Mouse (Mus musculus): Measurements from ENCODE around the gene Sox5. TPM values are rescaled to one million over a fixed set of nuclear protein-coding genes. Genes with fewer than 3 reads are reported as not detected.

Sox5 gene
- polyA plus RNA-seq, 1 experiment from 2014 or later = 54.7 TPM

DNA sequence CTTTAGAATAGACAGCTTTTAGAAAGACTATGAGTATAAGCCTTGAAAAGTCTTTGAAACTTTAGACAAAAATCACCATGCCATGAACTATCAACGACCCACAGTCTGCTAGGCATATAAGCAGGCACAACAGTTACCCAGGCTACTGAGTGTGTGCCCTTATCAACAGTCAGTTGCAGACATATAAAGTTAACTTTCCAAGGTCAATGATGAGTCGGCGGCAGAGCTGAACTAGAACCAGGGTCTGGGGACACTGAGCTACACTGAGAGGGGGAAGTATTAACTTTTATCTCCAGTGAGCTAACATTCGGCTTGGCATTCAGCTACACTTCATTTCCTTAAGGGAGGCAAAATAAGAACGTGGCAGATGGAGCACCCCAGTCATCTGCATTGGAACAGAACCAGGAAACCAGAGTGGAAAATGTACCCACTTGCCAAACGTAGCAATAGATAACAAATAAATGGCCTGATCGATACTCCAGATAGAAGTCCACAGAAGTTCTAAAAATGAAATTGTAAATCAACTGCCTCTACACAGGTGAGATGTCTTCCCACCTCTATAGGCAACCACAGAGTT lies 154.2 kb downstream of the Sox5 start:
- 93% methylated on average over 7 of the region's 7 CpGs for WGBS
- H3K36me3 ChIP-seq (ENCODE audit: control insufficient read depth, insufficient read depth, low read length) = no peaks in the 10 kb centered on the region
- no peak overlapping the region for H3K9ac ChIP-seq (ENCODE audit: low read length)
- no peaks in the 10 kb centered on the region for H3K9me3 ChIP-seq (ENCODE audit: control insufficient read depth, low read length)
- H3K4me2 ChIP-seq (ENCODE audit: low read depth, severe bottlenecking) = no peak overlapping the region
- no peak overlapping the region for H3K27ac ChIP-seq (replicated peaks; ENCODE audit: low read depth, low read length)
- no peak for DNase-seq (ENCODE audit: low spot score)
- H3K27me3 ChIP-seq (ENCODE audit: control insufficient read depth, insufficient read depth, low read length) = no peaks in the 10 kb centered on the region
- no peak overlapping the region for H3K4me3 ChIP-seq (ENCODE audit: low read depth, low read length)
- no peak for ATAC-seq (ENCODE audit: insufficient number of reproducible peaks, low FRiP score, low TSS enrichment, low read depth)
- H3K4me1 ChIP-seq (ENCODE audit: control insufficient read depth, insufficient read depth, low read length) = no peaks in the 10 kb centered on the region

DNA sequence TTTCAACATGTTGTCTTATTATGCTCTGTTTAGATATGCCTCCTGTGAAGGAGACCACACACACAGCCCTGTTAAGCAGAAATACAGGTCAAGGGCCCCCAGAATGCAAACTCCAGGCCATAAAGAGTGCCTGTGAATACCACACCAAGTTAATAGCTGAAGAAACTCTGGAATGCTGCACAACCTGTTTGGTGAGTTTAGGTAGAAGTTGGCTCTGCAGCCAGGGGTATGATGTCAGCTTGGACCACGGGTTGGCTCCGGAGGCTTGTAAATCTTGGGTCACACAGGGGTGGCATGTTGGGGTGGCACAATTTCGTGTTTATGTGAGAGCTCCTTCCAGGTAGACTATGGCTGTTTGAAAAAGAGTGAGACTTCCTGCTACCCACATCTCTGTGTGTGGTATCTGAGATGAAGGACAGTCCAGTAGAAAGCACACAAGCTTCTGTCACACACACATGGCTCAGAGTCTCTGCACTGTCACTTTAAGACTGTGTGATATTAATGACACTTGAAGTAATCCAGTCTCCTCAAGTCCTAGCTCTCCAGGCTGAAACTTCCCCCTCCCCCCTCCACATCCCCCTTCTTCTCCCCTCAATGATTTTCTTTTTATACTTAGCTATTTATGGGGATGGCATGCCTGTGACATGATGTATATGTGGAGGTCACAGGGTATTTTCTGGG lies 160.5 kb downstream of the Sox5 start:
- H3K27ac ChIP-seq (replicated peaks; ENCODE audit: low read depth, low read length) = no peak overlapping the region
- 32% methylated on average over 3 of the region's 3 CpGs for WGBS
- ATAC-seq (ENCODE audit: insufficient number of reproducible peaks, low FRiP score, low TSS enrichment, low read depth) = no peak
- H3K4me3 ChIP-seq (ENCODE audit: low read depth, low read length) = no peak overlapping the region
- peak; percentile 47 for DNase-seq (ENCODE audit: low spot score)
- no peak overlapping the region for H3K4me2 ChIP-seq (ENCODE audit: low read depth, severe bottlenecking)
- no peaks in the 10 kb centered on the region for H3K36me3 ChIP-seq (ENCODE audit: control insufficient read depth, insufficient read depth, low read length)
- H3K9me3 ChIP-seq (ENCODE audit: control insufficient read depth, low read length) = no peaks in the 10 kb centered on the region
- H3K4me1 ChIP-seq (ENCODE audit: control insufficient read depth, insufficient read depth, low read length) = no peaks in the 10 kb centered on the region
- no peaks in the 10 kb centered on the region for H3K27me3 ChIP-seq (ENCODE audit: control insufficient read depth, insufficient read depth, low read length)
- no peak overlapping the region for H3K9ac ChIP-seq (ENCODE audit: low read length)

DNA sequence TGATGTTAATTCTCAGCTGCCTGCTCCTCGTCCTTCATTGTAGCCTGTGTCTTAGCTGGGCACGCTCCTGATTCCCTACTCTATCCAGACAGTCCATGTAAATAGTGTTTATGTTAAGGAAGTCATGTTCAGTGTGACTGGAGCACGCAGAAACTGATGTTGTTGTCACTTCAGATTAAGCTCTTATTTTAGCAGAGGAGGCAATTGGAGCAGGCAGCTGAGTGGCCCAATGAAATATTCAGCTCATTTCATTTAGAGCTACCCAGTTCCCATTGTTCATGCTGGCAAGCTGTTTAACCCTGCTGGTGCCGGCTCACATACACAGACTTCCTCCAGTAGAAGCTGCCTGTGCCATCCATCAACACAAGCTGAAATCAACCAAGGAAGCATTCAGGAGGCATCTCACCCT lies 170.4 kb downstream of the Sox5 start:
- no peaks in the 10 kb centered on the region for H3K9me3 ChIP-seq (ENCODE audit: control insufficient read depth, low read length)
- H3K4me2 ChIP-seq (ENCODE audit: low read depth, severe bottlenecking) = no peak overlapping the region
- H3K27me3 ChIP-seq (ENCODE audit: control insufficient read depth, insufficient read depth, low read length) = no peaks in the 10 kb centered on the region
- WGBS = 57% methylated on average over 4 of the region's 4 CpGs
- H3K4me1 ChIP-seq (ENCODE audit: control insufficient read depth, insufficient read depth, low read length) = no peaks in the 10 kb centered on the region
- no peaks in the 10 kb centered on the region for H3K36me3 ChIP-seq (ENCODE audit: control insufficient read depth, insufficient read depth, low read length)
- H3K4me3 ChIP-seq (ENCODE audit: low read depth, low read length) = no peak overlapping the region
- no peak overlapping the region for H3K27ac ChIP-seq (replicated peaks; ENCODE audit: low read depth, low read length)
- ATAC-seq (ENCODE audit: insufficient number of reproducible peaks, low FRiP score, low TSS enrichment, low read depth) = no peak
- no peak overlapping the region for H3K9ac ChIP-seq (ENCODE audit: low read length)
- no peak for DNase-seq (ENCODE audit: low spot score)

DNA sequence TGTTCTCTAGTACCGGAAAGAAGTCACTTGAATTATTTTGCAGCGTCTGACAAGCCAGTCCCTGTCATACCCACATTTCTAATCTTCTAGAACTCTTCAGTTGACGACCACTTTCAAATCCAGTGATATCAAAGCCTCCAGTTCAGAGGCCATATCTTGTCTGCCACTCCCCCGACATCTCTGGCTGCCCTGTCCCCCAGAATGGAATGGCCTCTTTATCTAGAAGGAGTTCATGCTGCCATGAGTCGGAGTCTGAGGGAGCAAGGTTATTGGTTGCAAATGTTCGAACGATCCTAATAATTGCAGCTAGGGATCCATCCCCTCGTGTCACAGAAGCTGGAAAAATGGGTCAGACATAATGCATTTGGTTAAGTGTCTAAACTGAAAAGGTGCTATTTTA lies 170.9 kb downstream of the Sox5 start:
- Histone ChIP-seq H3K27ac (replicated peaks; ENCODE audit: low read depth, low read length) (no peak overlapping the region), H3K27me3 (ENCODE audit: control insufficient read depth, insufficient read depth, low read length) (no peaks in the 10 kb centered on the region), H3K36me3 (ENCODE audit: control insufficient read depth, insufficient read depth, low read length) (no peaks in the 10 kb centered on the region), H3K9ac (ENCODE audit: low read length) (no peak overlapping the region), H3K4me1 (ENCODE audit: control insufficient read depth, insufficient read depth, low read length) (no peaks in the 10 kb centered on the region), H3K4me2 (ENCODE audit: low read depth, severe bottlenecking) (no peak overlapping the region), H3K4me3 (ENCODE audit: low read depth, low read length) (no peak overlapping the region), H3K9me3 (ENCODE audit: control insufficient read depth, low read length) (no peaks in the 10 kb centered on the region)
- DNase-seq (ENCODE audit: low spot score) = no peak
- ATAC-seq (ENCODE audit: insufficient number of reproducible peaks, low FRiP score, low TSS enrichment, low read depth) = no peak
- WGBS = 76% methylated on average over 8 of the region's 8 CpGs

DNA sequence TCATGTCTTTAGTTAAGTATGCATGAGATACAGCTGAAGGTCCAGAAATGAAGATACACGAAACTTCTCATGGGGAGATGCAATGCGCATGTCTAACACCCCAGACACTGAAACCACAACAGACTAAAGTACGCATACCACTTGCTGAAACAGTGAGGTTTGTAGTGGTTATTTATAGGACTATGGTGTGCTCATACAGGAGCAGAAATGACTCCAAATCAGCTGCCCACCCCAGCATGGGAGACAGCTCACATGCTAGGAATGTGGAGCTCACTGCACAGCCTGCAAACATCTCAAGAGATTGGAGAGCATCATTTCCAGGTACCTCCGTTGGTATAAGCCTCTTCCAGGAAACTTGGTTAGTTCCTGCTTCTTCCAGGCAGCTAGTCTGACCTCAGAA lies 178.9 kb downstream of the Sox5 start:
- Histone ChIP-seq H3K9ac (ENCODE audit: low read length) (no peak overlapping the region), H3K4me1 (ENCODE audit: control insufficient read depth, insufficient read depth, low read length) (no peaks in the 10 kb centered on the region), H3K4me3 (ENCODE audit: low read depth, low read length) (no peak overlapping the region), H3K4me2 (ENCODE audit: low read depth, severe bottlenecking) (no peak overlapping the region), H3K27ac (replicated peaks; ENCODE audit: low read depth, low read length) (no peak overlapping the region), H3K27me3 (ENCODE audit: control insufficient read depth, insufficient read depth, low read length) (no peaks in the 10 kb centered on the region), H3K36me3 (ENCODE audit: control insufficient read depth, insufficient read depth, low read length) (no peaks in the 10 kb centered on the region), H3K9me3 (ENCODE audit: control insufficient read depth, low read length) (no peaks in the 10 kb centered on the region)
- 94% methylated on average over 4 of the region's 4 CpGs for WGBS
- DNase-seq (ENCODE audit: low spot score) = no peak
- ATAC-seq (ENCODE audit: insufficient number of reproducible peaks, low FRiP score, low TSS enrichment, low read depth) = no peak

DNA sequence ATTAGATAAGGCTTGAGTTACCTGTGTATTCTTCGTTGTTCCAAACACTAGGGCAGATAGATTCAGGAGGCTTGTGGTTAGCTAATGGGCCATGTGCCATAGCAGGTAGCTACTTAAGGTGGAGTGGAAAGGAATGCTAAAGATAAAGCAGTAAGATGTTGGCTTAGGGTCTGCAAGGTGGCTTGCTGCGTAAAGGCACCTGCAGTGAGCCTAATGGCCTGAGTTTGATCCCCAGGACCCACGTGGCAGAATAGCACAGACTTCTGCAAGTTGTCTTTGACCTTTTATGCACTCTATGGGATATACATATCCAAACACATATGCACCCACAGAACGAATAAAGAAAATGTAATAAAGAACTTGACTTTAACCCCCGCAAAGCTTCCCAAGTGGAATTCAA lies 181.4 kb downstream of the Sox5 start:
- no peak for DNase-seq (ENCODE audit: low spot score)
- Histone ChIP-seq H3K4me2 (ENCODE audit: low read depth, severe bottlenecking) (no peak overlapping the region), H3K9me3 (ENCODE audit: control insufficient read depth, low read length) (no peaks in the 10 kb centered on the region), H3K4me3 (ENCODE audit: low read depth, low read length) (no peak overlapping the region), H3K27ac (replicated peaks; ENCODE audit: low read depth, low read length) (no peak overlapping the region), H3K27me3 (ENCODE audit: control insufficient read depth, insufficient read depth, low read length) (no peaks in the 10 kb centered on the region), H3K9ac (ENCODE audit: low read length) (no peak overlapping the region), H3K36me3 (ENCODE audit: control insufficient read depth, insufficient read depth, low read length) (no peaks in the 10 kb centered on the region), H3K4me1 (ENCODE audit: control insufficient read depth, insufficient read depth, low read length) (no peaks in the 10 kb centered on the region)
- WGBS = 83% methylated on average over 5 of the region's 5 CpGs
- ATAC-seq (ENCODE audit: insufficient number of reproducible peaks, low FRiP score, low TSS enrichment, low read depth) = no peak

DNA sequence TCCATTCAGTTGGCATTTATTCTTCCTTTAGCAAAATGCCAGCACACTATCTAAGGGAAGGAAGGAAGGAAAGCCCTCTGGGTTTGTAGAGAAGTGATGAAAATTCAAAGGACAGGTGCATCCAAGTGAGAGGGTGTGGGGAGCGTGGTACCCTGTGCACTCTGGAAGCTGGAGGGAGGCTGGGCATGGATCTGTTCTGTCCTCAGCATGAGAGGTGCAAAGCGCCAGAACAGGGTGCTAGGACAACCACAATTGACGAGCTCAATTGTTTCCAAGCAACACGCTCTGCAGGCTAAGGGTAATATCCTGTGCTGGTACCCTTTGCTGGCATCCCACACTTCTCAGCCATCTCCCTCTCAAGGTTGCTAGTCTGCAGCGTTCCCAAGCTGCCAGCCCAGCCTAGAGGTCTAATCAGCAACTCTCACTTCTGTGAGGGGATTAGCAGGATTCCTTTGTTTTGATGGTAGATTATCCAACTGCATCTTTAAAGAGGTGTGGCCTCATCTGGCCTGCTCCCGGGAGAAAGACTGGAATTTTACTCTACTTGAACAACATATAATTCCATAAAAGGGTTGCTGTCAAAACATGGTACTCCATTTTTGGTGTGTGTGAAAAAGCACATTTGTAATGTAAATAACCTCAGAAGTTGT lies 183.3 kb downstream of the Sox5 start:
- H3K27ac ChIP-seq (replicated peaks; ENCODE audit: low read depth, low read length) = no peak overlapping the region
- ATAC-seq (ENCODE audit: insufficient number of reproducible peaks, low FRiP score, low TSS enrichment, low read depth) (no peak), DNase-seq (ENCODE audit: low spot score) (no peak)
- H3K9me3 ChIP-seq (ENCODE audit: control insufficient read depth, low read length) = no peaks in the 10 kb centered on the region
- no peaks in the 10 kb centered on the region for H3K36me3 ChIP-seq (ENCODE audit: control insufficient read depth, insufficient read depth, low read length)
- H3K4me3 ChIP-seq (ENCODE audit: low read depth, low read length) = no peak overlapping the region
- H3K9ac ChIP-seq (ENCODE audit: low read length) = no peak overlapping the region
- WGBS = 38% methylated on average over 6 of the region's 6 CpGs
- no peaks in the 10 kb centered on the region for H3K4me1 ChIP-seq (ENCODE audit: control insufficient read depth, insufficient read depth, low read length)
- H3K27me3 ChIP-seq (ENCODE audit: control insufficient read depth, insufficient read depth, low read length) = no peaks in the 10 kb centered on the region
- H3K4me2 ChIP-seq (ENCODE audit: low read depth, severe bottlenecking) = no peak overlapping the region

DNA sequence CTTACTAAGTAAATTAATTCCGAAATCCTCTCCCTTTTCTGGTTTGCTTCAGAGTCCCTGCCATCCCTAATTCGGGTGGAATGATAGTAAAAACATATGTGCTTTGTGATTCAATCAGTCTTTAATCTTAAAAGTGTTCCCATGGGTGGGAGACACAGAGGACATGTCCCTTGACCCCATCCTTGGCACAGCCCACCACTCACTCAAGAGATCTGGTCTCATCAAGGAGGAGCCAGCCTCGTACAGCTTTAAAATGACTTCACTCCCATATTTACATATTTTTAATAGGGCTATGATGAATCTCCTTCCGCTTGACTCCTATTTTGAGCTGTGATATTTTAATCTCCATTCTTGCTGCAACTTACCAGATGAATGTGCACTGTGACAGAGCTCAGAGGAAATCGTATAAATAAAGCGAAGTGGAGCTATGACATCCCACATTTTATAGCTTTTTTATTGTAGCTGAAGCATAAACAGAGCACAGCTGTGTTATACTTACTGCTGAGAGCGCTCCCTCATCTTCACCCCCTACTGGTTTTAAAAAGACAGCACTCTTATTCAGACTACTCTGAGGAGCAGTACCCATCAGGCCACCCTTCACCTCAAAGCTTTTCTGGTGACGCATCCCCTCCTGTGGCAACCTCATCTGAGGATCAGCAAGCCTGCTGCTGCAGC lies 185.1 kb downstream of the Sox5 start:
- Histone ChIP-seq H3K27ac (replicated peaks; ENCODE audit: low read depth, low read length) (no peak overlapping the region), H3K4me2 (ENCODE audit: low read depth, severe bottlenecking) (no peak overlapping the region), H3K9me3 (ENCODE audit: control insufficient read depth, low read length) (no peaks in the 10 kb centered on the region), H3K4me1 (ENCODE audit: control insufficient read depth, insufficient read depth, low read length) (no peaks in the 10 kb centered on the region), H3K4me3 (ENCODE audit: low read depth, low read length) (no peak overlapping the region), H3K36me3 (ENCODE audit: control insufficient read depth, insufficient read depth, low read length) (no peaks in the 10 kb centered on the region), H3K9ac (ENCODE audit: low read length) (no peak overlapping the region), H3K27me3 (ENCODE audit: control insufficient read depth, insufficient read depth, low read length) (no peaks in the 10 kb centered on the region)
- DNase-seq (ENCODE audit: low spot score) = no peak
- 60% methylated on average over 8 of the region's 8 CpGs for WGBS
- ATAC-seq (ENCODE audit: insufficient number of reproducible peaks, low FRiP score, low TSS enrichment, low read depth) = no peak

All from limb, embryonic 11.5 days (tissue).